Mouse (Mus musculus) ES-E14 (cell line): ENCODE data around the gene Safb2. TPM values are rescaled to one million over a fixed set of nuclear protein-coding genes. Genes with fewer than 3 reads are reported as not detected.

ENCODE experiments used
- DNase-seq: peaks from one replicate; pipeline ENCODE4 v3.0.0-alpha.2; 2013; ENCODE audit warnings: low read depth, low spot score
- H3K27ac ChIP-seq: 2 replicates; pipeline ENCODE4 v1.5.1; 2012; ENCODE audit warnings: low read depth, mild to moderate bottlenecking, low read length, moderate library complexity, mixed read lengths; ENCODE audit not compliant: poor library complexity, insufficient read depth, severe bottlenecking
- H3K36me3 ChIP-seq: 2 replicates; pipeline ENCODE4 v1.6.1; 2012; ENCODE audit warnings: mild to moderate bottlenecking, low read length, moderate library complexity, mixed read lengths; ENCODE audit not compliant: control insufficient read depth, poor library complexity, insufficient read depth, severe bottlenecking
- H3K4me1 ChIP-seq, 2 experiments: fragments of 150-350 bp in 1 of 2; sonication (generic) in 1 of 2; 2 replicates each; pipeline ENCODE4 v1.6.1; 2012; ENCODE audit warnings: low read length in 2 of 2, mild to moderate bottlenecking in 1 of 2, mixed read lengths in 1 of 2; ENCODE audit not compliant: control insufficient read depth in 2 of 2, insufficient read depth in 2 of 2, poor library complexity in 1 of 2
- H3K4me3 ChIP-seq, 2 experiments: fragments of 150-350 bp in 1 of 2; sonication (generic) in 1 of 2; 2 replicates each; pipeline ENCODE4 v1.5.1; 2012; ENCODE audit warnings: low read length in 2 of 2, low read depth in 1 of 2, mild to moderate bottlenecking in 1 of 2, mixed read lengths in 1 of 2; ENCODE audit not compliant: insufficient read depth in 1 of 2, poor library complexity in 1 of 2, severe bottlenecking in 1 of 2
- H3K9ac ChIP-seq: 2 replicates; pipeline ENCODE4 v1.6.1; 2012; ENCODE audit warnings: low read depth, mild to moderate bottlenecking, low read length, mixed read lengths; ENCODE audit not compliant: poor library complexity, insufficient read depth, severe bottlenecking
- H3K9me3 ChIP-seq: fragments of 150-350 bp; sonication (generic); 2 replicates; pipeline ENCODE4 v1.6.1; 2012; ENCODE audit warnings: low read depth, mild to moderate bottlenecking, low read length; ENCODE audit not compliant: control insufficient read depth, insufficient read depth
- CHD2 ChIP-seq: IDR thresholded peaks from 2 replicates; pipeline ENCODE4 v1.6.1; 2014; ENCODE audit warnings: mild to moderate bottlenecking, low read depth, low read length, inconsistent platforms
- HCFC1 ChIP-seq: IDR thresholded peaks from 2 replicates; pipeline ENCODE4 v1.6.1; 2012; ENCODE audit warnings: low read length, inconsistent platforms, borderline replicate concordance; ENCODE audit not compliant: insufficient read depth
- MAFK ChIP-seq: IDR thresholded peaks from 2 replicates; pipeline ENCODE4 v1.6.1; 2014; ENCODE audit warnings: mild to moderate bottlenecking, low read depth, low read length, inconsistent platforms; ENCODE audit not compliant: insufficient read depth
- ZC3H11A ChIP-seq: IDR thresholded peaks from 2 replicates; pipeline ENCODE4 v1.6.1; 2012; ENCODE audit warnings: low read depth, mild to moderate bottlenecking, inconsistent platforms, low read length, borderline replicate concordance
- ZNF384 ChIP-seq: IDR thresholded peaks from 2 replicates; pipeline ENCODE4 v1.6.1; 2012; ENCODE audit warnings: low read depth, low read length, inconsistent platforms
- in situ Hi-C, 2 experiments: fragments of 600-800 bp; cut with MboI; formaldehyde crosslinking; loops; one replicate each; pipeline ENCODE4 v1.15.1; 2025; ENCODE audit warnings: low sequenced_read_pairs in 2 of 2, inconsistent platforms in 1 of 2; ENCODE audit not compliant: unreplicated experiment in 2 of 2
- total RNA-seq: library from RNA; depleted of rRNA; stranded (reverse); fragments of 300-350 nt; gene quantifications from 2 replicates; pipeline ENCODE4 v1.2.3, GENCODE M21; 2012; rRNA removed

Safb2 gene
- total RNA-seq, 1 experiment = 113 TPM

DNA sequence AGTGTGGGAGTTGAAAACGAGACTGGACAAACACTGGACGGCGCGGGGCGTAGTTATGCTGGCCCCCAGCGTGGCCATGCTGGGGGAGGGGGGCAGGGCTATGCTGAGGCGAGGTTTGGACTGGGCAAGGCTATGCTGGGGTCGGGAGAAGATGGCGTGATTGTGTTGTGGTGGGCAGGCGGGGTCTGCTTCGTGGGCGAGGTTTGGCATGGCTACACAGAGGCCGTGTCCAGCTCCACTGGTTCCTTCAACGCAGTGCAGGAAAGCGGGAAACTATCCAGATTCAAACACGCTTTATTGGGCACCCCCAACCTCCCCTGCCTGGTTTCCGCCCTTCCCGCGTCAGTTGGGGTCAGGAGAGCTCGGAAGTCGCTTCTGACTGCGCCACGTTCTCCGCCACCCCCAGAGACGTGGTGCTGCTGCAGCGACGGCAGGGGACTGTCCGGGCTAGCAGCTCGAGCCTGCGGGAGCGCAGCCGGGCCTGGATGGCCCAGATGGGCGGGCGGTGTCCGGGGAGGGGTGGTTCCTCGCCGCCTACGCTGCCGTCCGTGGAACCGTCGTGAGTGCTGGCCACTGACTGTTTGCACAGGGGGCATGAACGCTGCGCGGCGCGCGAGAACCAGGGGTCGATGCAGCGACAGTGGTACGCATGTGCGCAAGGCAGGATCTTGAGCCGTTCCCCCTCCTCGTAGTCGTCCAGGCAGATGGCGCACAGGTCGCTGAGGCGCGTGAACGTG lies 73.2 kb downstream of the Safb2 start:
- Histone ChIP-seq H3K4me1 (peaks cover 3 to 15% of the 10 kb centered on the region in 2 experiments; a peak in 3 of 4 replicates), H3K36me3 (no peaks in the 10 kb centered on the region), H3K9ac (peak overlapping the region; percentile 23), H3K27ac (no peak overlapping the region), H3K9me3 (no peaks in the 10 kb centered on the region), H3K4me3 (peak overlapping the region; percentile 52 to 56; a peak in 3 of 4 replicates)
- in situ Hi-C loops = no loop called here
- DNase-seq = no peak
- TF ChIP-seq CHD2 (no peak), HCFC1 (no peak), MAFK (no peak), ZNF384 (no peak), ZC3H11A (no peak)

Other genes starting within 250 kb of the Safb2 start
- gene Ptprs, start 108.1 kb downstream of the Safb2 start, total RNA-seq = 128 and 197 TPM in 2 replicates
- not detected in 2 replicates for gene Znrf4, start 72.2 kb downstream of the Safb2 start, total RNA-seq
- gene Gm20219, start 30.2 kb downstream of the Safb2 start, total RNA-seq = 1.5 and 2.6 TPM in 2 replicates
- gene Safb, start 240 bp upstream of the Safb2 start, total RNA-seq = 116 and 127 TPM in 2 replicates
- gene 2410015M20Rik, start 25.2 kb upstream of the Safb2 start, total RNA-seq = 236 and 294 TPM in 2 replicates
- gene Rpl36, start 28.8 kb upstream of the Safb2 start, total RNA-seq = 3,972 and 4,168 TPM in 2 replicates
- gene Lonp1, start 42.3 kb upstream of the Safb2 start, total RNA-seq = 169 and 222 TPM in 2 replicates
- gene Catsperd, start 43.6 kb upstream of the Safb2 start, total RNA-seq = 1.2 and 1.3 TPM in 2 replicates
- gene Ranbp3, start 88.7 kb upstream of the Safb2 start, total RNA-seq = 133 and 146 TPM in 2 replicates
- gene Ndufa11, start 133.2 kb upstream of the Safb2 start, total RNA-seq = 484 and 561 TPM in 2 replicates
- gene Vmac, start 133.4 kb upstream of the Safb2 start, total RNA-seq = 7.7 and 8.4 TPM in 2 replicates
- gene Nrtn, start 172.9 kb upstream of the Safb2 start, total RNA-seq = 8.4 and 17.7 TPM in 2 replicates
- gene Dus3l, start 180.2 kb upstream of the Safb2 start, total RNA-seq = 70.2 and 108 TPM in 2 replicates
- 1.2 and 1.5 TPM in 2 replicates for gene Prr22, start 185.7 kb upstream of the Safb2 start, total RNA-seq
- gene Rfx2, start 246.4 kb upstream of the Safb2 start, total RNA-seq = 15.8 and 22.5 TPM in 2 replicates